Comparison of ENCODE assay signal across 16 mouse cellular contexts in genomic region chr19:49741239-49741638, GRCm38 (mm10).
DNase-seq lines count a peak whose midpoint lies in the region; ATAC-seq and TF ChIP-seq lines count a peak whose summit lies in the region.
"Had no signal": no experiment of that assay in that cellular context is flagged by ENCODE, and none has a peak within 500 bp of the region (broad histone marks: within the 10 kb centered on the region; RNA-seq: fewer than 3 reads in every experiment).

No protein-coding gene starts in this region.

- peak; percentile 51 for TF ChIP-seq CTCF in left cerebral cortex, adult 2 months (IDR thresholded peaks at IDR 0.05)
- TF ChIP-seq CTCF in MEL (IDR thresholded peaks at IDR 0.05 in 2 of 3, conservative IDR thresholded peaks at IDR 0.05 in 1 of 3; ENCODE audit: control insufficient read depth in 1 of 3, insufficient read depth in 1 of 3, low read depth in 2 of 3, low read length in 3 of 3, poor library complexity in 1 of 3, severe bottlenecking in 1 of 3), result peak in 1 of 3 experiments; percentile 18; a peak in 1 of 6 replicates

- H3K4me3 ChIP-seq in forebrain, embryonic 14.5 days (ENCODE audit: low read depth, low read length), result no peak overlapping the region
- H3K4me3 ChIP-seq in forebrain, embryonic 13.5 days, result no peak overlapping the region
- peak overlapping the region; percentile 31; the same call in 1 of the 2 replicates for H3K4me3 ChIP-seq in left cerebral cortex, adult 2 months
- no peak overlapping the region for H3K4me3 ChIP-seq in MEL (ENCODE audit: control insufficient read depth in 1 of 2, insufficient read depth in 1 of 2, low read depth in 2 of 2, low read length in 2 of 2)
- H3K4me3 ChIP-seq: heart, embryonic 10.5 days; hindbrain, embryonic 15.5 days had no signal

- no peaks in the 10 kb centered on the region for H3K9me3 ChIP-seq in forebrain, embryonic 14.5 days (replicated peaks; ENCODE audit: control insufficient read depth, low read length)
- H3K9me3 ChIP-seq in forebrain, embryonic 13.5 days (replicated peaks), result no peaks in the 10 kb centered on the region
- H3K9me3 ChIP-seq in MEL (replicated peaks; ENCODE audit: insufficient read depth, low read length), result no peaks in the 10 kb centered on the region
- H3K9me3 ChIP-seq: heart, embryonic 10.5 days; hindbrain, embryonic 15.5 days had no signal

- WGBS in forebrain, embryonic 14.5 days, result 41% methylated on average over 6 of the region's 6 CpGs
- 48% methylated on average over 6 of the region's 6 CpGs for WGBS in forebrain, embryonic 13.5 days

- ATAC-seq in forebrain, embryonic 14.5 days, result no peak
- no peak for ATAC-seq in forebrain, embryonic 13.5 days

- H3K9ac ChIP-seq in forebrain, embryonic 14.5 days (ENCODE audit: low read length), result no peak overlapping the region
- H3K9ac ChIP-seq in forebrain, embryonic 13.5 days, result no peak overlapping the region
- no peak overlapping the region for H3K9ac ChIP-seq in MEL (ENCODE audit: control insufficient read depth, low read depth, low read length, poor library complexity, severe bottlenecking)
- H3K9ac ChIP-seq: hindbrain, embryonic 15.5 days had no signal

- intact Hi-C loops in left cerebral cortex, adult 2 months (cut with DNase I), result loop anchor here (1.0 kb wide), 1 partner anchor 202 kb away; no protein-coding TSS in a partner anchor
- intact Hi-C loops in left cerebral cortex, postnatal 10 days (cut with DNase I), result loop anchor here (5.0 to 10.0 kb wide), 2 partner anchors 199 to 466 kb away; no protein-coding TSS in a partner anchor

- H3K4me2 ChIP-seq in forebrain, embryonic 14.5 days (ENCODE audit: low read length), result no peak overlapping the region
- no peak overlapping the region for H3K4me2 ChIP-seq in forebrain, embryonic 13.5 days
- H3K4me2 ChIP-seq: hindbrain, embryonic 15.5 days; liver, embryonic 11.5 days had no signal

- H3K36me3 ChIP-seq in forebrain, embryonic 14.5 days (ENCODE audit: control insufficient read depth, insufficient read depth, low read length), result no peaks in the 10 kb centered on the region
- no peaks in the 10 kb centered on the region for H3K36me3 ChIP-seq in forebrain, embryonic 13.5 days (ENCODE audit: poor library complexity, severe bottlenecking)
- no peaks in the 10 kb centered on the region for H3K36me3 ChIP-seq in MEL (ENCODE audit: control insufficient read depth in 1 of 2, insufficient read depth in 2 of 2, low read length in 2 of 2)
- H3K36me3 ChIP-seq: heart, embryonic 10.5 days; hindbrain, embryonic 15.5 days had no signal

- H3K4me1 ChIP-seq in forebrain, embryonic 14.5 days (ENCODE audit: control insufficient read depth, insufficient read depth, low read length), result no peaks in the 10 kb centered on the region
- peaks cover 6% of the 10 kb centered on the region; the same call in 1 of the 2 replicates for H3K4me1 ChIP-seq in forebrain, embryonic 13.5 days
- no peaks in the 10 kb centered on the region for H3K4me1 ChIP-seq in MEL (ENCODE audit: control insufficient read depth in 1 of 2, insufficient read depth in 2 of 2, low read length in 2 of 2)
- H3K4me1 ChIP-seq: heart, embryonic 10.5 days had no signal

- H3K27me3 ChIP-seq in forebrain, embryonic 14.5 days (replicated peaks; ENCODE audit: control insufficient read depth, insufficient read depth, low read length), result no peaks in the 10 kb centered on the region
- H3K27me3 ChIP-seq in forebrain, embryonic 13.5 days, result no peaks in the 10 kb centered on the region
- H3K27me3 ChIP-seq in MEL (ENCODE audit: control insufficient read depth in 1 of 2, insufficient read depth in 2 of 2, low read length in 2 of 2), result no peaks in the 10 kb centered on the region
- H3K27me3 ChIP-seq: hindbrain, embryonic 15.5 days had no signal

- TF ChIP-seq EP300 in MEL (IDR thresholded peaks at IDR 0.05; ENCODE audit: low read depth in 1 of 2, low read length in 2 of 2), result no peak

- DNase-seq in forebrain, embryonic 14.5 days (ENCODE audit: low spot score), result peak; percentile 71
- DNase-seq in left cerebral cortex, adult 2 months (ENCODE audit: extremely low spot score in 1 of 2, low spot score in 2 of 2), result no peak
- DNase-seq in left cerebral cortex, postnatal 10 days (ENCODE audit: extremely low spot score in 1 of 2, low spot score in 2 of 2), result no peak
- peak; percentile 7 for DNase-seq in MEL (ENCODE audit: low read depth, low spot score)
- peak; percentile 7 for DNase-seq in forelimb bud, embryonic 11.5 days (ENCODE audit: low read depth, low spot score)
- DNase-seq in thymus, postnatal 0 days (ENCODE audit: low spot score), result no peak
- no peak for DNase-seq in frontal cortex, postnatal 36 days (ENCODE audit: low spot score in 2 of 2)
- DNase-seq: adrenal gland, adult 8-10 months; B cell, adult 2 months; kidney, postnatal 10 days; thymus, postnatal 14 days had no signal

- no peaks in the 10 kb centered on the region for H3K79me2 ChIP-seq in MEL (ENCODE audit: control insufficient read depth, insufficient read depth, low read length, poor library complexity)

- no peak overlapping the region for H3K27ac ChIP-seq in forebrain, embryonic 14.5 days (ENCODE audit: low read depth, low read length)
- H3K27ac ChIP-seq in forebrain, embryonic 13.5 days, result no peak overlapping the region
- no peak overlapping the region for H3K27ac ChIP-seq in left cerebral cortex, adult 2 months
- no peak overlapping the region for H3K27ac ChIP-seq in MEL (ENCODE audit: control insufficient read depth, low read depth, low read length)
- H3K27ac ChIP-seq: heart, embryonic 10.5 days; hindbrain, embryonic 15.5 days; macrophage had no signal

- peak; percentile 29 for TF ChIP-seq RAD21 in MEL (IDR thresholded peaks at IDR 0.05; ENCODE audit: low read depth, low read length)

- no peak for TF ChIP-seq POLR2A in MEL (IDR thresholded peaks at IDR 0.05; ENCODE audit: control insufficient read depth in 1 of 2, insufficient read depth in 1 of 2, low read depth in 1 of 2, low read length in 2 of 2, poor library complexity in 1 of 2)

TF ChIP-seq in MEL, 35 proteins besides CTCF, POLR2A, EP300 and RAD21:
- peak; percentile 33 for TF ChIP-seq SMC3 (IDR thresholded peaks at IDR 0.05; ENCODE audit: low read depth, low read length)
- no peak for TF ChIP-seq MEF2A (IDR thresholded peaks at IDR 0.05; ENCODE audit: extremely low read depth, insufficient replicate concordance, low read depth, low read length, poor library complexity, severe bottlenecking)

Comparison
In these comparisons a context has a peak if more than half of its experiments do, and no peak if none do; other contexts are left out.
1. DNase-seq: peak in forebrain, embryonic 14.5 days (single experiment), MEL (single experiment) and forelimb bud, embryonic 11.5 days (single experiment); none in left cerebral cortex, adult 2 months (0 of 2), left cerebral cortex, postnatal 10 days (0 of 2), thymus, postnatal 0 days (single experiment) and frontal cortex, postnatal 36 days (0 of 2).